Mouse (Mus musculus): ENCODE data around the gene Ano10.

Ano10 gene

DNA sequence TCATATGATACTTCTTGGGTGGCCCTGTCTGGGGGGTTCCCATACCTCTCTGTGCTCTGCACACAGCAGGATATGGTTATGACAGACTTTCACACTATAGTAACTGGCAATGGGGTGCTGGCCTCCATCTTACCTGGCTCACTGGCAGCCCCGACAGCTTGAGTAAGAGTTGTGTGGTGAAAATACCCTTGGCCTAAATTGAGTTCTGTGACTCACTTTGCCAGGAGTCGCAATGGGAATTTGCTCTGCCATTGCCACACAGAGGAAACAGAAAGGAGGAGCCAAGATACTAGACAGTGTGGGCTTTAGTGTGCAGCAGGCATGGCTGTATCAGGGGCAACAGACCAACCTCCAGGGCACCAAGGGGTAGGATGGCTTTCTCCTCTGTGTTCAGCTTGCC, 4.0 kb downstream of the Ano10 start:
- no peak for DNase-seq (ENCODE audit: low spot score)

DNA sequence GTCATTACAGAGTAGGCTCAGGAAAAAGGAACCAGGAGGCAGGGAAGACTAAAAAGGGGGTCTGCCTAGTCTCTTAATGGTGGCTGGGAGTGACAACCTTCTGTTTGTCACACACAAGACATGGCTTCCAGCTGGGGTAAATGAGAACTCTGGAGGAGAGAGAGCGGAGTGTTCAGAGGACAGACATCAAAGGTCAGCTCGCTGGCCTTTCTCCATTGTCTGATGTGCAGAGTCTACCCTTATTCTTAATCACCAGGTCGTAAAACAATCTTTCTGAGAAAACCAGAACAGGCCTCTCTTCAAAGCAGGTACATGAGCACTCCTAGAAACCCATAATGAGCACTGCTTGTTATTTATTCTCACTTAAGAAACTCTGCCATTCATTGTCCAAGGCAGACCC, 5.8 kb downstream of the Ano10 start:
- no peak for DNase-seq (ENCODE audit: low spot score)

DNA sequence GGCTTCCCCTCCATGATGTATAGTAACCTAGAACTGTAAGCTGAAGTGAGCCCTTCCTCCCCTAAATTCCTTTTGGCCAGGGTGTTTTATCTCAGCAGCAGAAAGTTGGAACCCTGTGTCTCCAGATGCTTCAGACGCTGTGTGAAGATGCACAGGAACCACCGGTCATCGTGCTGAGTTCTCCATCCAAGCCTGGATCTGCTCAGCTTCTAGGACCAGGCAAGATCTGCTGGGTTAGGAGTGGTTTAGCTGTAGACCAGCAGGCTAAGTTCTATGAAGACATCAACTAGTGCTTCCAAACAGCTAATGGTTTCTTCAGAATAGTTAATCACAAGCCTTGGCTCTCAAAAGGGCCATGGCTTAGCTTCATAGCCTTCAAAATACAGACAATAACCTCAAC, 6.7 kb downstream of the Ano10 start:
- no peak for DNase-seq (ENCODE audit: low spot score)

DNA sequence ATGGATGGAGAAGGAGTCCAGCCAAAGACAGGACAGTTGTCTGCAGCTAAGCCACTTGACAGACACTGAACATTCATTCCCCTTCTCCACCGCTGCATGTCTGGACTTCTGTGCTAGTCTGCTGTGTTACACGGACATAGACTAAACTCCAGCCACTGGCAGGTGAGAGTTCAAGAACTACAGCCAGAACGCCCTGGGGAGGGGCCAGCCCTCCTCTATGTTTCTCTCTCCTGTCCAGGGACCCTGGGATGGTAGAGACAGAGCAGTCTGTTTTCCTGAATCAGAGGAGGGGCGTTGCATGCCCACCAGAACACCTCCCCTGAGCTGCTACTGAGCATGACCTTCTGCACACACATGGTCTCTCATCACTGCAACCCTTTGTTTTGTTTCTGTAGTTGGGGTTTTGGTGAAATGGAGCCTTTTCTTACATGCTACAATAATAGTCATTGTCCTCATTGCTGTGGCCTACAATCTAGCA, 8.4 kb downstream of the Ano10 start:
- DNase-seq (ENCODE audit: low spot score), result no peak

DNA sequence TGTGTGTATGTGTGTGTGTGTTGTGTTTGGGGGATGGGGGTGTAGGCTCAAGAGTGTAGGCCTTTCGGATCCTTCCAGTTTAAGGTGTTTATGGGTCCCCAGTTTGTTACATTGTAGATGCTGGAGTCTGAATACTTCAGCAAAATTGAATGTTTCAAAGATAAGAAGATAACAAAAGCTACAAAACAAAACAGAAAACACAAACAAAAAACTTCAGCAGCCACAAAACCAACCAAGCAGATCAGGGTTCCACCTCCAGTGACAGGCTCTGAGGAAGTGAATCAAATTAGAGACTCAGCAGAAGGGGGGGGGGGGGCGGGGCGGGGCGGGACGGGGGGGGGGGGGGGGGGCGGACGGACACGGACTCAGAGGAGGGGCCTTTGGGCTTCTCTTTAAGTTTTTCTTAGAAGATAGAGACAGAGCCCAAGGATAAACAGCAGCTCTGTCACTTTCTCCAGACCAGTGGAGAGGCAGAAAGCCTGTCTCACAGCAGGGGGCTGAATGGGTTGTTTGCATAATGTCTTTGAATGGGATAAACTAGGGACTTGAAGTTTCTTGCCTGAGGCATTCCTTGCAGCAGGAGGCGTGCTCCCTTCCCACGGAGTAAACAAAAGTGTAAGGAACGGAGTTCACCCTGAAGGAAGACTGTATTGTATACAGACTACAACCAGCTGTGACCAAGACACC, 8.9 kb downstream of the Ano10 start:
- DNase-seq (ENCODE audit: low spot score), result no peak

DNA sequence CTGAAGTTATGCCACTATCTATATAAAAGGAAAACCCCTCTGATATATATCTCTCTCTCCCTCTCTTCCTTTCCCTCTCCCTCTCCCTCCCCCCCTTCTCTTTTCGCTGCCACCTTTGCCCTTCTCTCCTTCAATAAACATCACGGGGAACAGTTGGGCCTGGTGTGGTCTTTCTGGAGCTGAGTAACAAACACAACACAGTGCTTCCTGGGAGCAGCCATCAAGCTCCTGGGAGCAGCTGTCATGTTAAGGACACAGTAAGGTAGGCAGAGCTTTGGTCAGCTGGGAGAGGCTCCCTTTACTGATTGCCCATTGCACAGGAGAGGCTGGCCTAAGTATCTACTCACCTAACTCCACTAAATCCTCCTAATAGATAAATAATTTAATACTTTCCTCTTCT, 9.5 kb downstream of the Ano10 start:
- no peak for DNase-seq (ENCODE audit: low spot score)

DNA sequence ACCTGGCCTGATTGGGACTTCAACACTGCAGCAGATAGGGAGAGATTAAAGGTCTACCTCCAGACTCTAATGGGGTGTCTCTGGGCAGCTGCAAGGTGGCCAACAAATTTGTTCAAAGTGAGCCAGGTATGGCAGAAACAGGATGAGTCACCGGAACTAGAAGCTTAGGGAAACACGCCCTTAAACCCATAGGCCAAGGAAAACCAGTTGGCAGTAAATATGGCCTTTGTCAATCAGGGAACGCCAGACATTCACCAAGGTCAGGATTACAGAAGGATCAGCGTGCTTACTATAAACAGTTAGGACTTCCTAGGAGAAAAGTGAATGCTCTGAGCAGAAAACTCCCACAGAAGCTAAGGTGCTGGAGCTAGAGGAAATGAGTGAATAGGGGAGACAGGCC, 13.2 kb downstream of the Ano10 start:
- no peak for DNase-seq (ENCODE audit: low spot score)

DNA sequence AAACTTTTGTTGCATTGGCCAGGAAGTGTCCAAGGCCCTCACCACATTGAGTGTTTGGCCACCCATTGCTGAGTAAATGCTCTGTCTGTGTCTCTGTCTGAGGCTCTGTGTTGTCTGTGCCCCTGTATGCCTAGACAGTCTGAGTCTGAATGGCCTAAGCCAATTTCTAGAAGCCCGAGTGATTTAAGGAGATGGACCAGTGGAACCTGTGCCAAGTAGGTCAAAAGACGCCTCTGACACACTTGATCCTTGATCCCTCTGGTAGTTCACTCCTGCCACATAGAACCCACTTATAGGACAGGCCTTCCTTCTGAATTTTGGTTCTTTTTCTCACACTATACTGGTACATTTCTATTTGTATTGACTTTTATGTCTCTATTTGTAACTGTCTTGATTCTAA, 17.6 kb downstream of the Ano10 start:
- no peak for DNase-seq (ENCODE audit: low spot score)

DNA sequence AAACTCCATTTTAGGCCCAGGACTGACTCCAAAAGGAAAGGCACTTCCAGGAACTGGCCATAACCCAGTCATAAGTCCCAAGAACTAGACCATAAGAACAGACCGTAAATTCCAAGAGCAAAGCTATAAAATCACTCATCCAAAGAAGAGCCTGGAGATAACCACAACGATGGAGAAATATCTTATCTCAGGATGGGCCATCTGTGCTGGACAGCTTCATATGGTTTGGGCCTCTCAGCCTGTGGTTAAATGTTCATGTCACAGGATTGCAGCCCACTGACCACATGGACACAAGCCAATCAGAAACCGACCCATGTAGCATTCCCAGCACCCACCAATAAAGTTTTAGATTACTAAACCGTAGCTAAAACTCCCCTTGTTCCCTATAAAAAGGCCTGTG, 18.1 kb downstream of the Ano10 start:
- DNase-seq (ENCODE audit: low spot score), result no peak

DNA sequence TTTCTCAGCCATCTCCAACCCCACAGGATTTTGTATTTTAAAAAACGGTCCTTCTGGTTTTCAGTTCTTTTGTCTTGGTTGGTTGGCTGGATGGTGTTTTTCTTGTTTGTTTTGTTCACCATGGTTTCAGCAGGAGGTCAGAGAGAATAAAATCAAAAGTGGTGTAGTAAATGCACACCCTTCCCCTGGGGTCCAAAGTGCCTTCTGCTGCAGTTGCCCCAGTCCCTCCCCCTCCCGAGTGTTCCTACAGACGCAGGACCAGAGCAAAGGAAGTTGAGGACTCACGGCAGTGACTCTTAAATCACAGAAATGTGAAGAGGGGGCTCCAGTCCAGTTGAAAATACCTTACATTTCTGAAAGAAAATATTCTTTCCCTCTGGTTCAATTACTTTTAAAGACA, 19.9 kb downstream of the Ano10 start:
- no peak for DNase-seq (ENCODE audit: low spot score)

DNA sequence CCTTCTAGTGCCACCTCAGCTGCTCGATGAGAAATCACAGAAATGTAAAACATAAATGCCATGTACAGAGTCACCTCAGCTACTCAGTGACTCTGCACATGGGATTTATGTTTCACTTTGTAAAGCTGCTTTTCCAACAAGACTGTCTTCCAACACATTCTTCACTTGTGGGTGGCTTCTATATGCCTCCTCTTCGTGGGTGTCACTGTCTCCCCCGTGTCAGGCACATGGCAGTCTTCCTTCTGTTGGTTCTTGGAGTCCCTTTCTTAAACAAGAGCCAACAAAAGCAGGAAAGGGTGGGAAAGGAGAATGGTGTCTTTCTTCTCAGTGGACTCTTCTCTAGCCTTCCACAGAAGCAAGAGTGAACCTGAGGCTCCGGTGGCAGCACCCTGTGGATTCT, 20.3 kb downstream of the Ano10 start:
- no peak for DNase-seq (ENCODE audit: low spot score)

DNA sequence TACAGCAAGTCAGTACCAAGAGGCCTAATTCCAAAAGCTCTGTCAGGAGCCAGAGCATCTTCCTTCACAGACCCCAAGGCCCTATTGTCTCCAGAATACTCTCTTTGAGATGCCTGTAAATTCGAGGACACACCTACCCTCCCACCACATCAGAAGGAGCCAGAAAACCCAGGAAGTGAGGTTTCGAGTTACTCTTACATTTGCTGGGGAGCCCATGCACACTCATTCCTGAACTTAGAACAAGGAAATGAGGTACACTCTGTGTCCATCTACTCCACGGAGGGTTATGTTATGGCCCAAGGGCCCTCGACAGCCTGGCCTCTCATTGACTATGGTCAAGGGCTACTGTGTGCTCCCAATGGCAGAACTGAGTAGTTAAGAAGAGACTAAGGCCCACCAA, 22.4 kb downstream of the Ano10 start:
- no peak for DNase-seq (ENCODE audit: low spot score)

DNA sequence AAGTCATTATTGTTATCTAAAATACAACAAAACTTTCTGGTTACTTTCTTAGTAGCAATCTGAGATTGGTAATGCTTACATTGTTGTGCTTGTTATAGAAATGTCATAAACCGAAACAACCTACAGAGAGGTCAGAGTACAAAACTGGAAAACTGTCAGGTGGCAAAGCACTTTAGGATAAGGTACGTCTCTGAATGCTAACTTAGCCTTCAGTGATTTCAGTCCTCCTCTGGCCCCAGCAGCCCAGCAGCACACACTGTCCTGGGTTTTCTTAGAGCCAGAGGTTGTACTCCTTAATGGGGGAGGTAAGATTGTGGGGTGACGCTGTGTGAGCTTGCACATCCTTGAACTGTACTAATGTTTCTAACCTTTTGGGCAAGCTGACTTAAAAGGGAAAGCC, 22.9 kb downstream of the Ano10 start:
- DNase-seq (ENCODE audit: low spot score), result no peak

DNA sequence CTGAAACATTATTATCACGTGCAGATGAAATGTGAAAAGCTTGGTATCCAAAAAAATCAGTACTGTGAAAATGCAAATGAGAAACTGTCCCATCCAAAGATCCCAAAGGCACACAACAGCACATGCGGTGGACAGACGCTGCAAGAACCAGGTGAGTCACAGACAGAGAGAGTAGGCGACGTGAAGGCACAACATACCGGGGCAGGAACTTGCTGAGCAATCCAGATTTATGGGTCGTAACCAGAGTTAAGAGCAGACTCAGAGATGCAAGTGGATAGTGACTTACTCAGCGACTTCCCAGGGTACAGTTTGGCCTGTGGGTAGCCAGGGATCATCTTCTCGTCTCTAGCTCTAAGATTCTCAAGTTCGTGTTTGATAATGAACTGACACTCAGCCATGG, 23.3 kb downstream of the Ano10 start:
- DNase-seq (ENCODE audit: low spot score), result no peak

DNA sequence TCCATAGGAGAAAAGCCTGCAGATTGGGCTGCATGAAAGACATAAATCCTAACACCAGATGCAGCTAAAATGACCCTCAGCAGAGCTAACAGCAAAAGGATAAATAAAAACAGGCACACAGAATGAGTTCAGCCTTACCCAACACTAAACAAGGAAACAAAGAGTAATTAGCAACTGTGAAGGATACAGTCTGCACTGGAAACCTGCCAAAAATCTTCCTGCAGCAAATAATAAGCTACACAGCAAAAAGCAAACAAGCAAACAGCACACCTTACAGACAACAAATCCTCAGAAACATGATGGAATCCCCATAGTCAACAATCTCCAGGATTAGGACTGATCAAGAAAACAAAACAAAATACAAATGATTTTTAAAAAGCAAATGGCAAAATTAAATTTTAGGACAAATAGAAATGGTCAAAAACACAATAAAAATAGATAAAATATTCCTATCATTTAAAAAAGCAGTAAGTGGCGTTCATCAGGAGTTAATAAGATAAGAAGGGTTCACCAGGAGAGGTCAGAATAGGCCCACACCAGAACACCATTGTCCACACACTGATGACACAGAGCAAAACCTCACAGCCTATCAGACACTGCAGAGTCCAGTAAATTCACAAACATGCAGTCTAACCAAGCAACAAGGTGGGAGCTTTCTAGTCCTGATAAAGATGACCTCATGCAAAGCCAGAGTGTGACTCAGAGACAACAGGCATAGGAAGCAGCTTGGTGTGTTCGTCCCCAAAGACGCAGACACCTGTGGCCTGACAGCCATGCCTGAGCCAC, 24.8 kb downstream of the Ano10 start:
- no peak for DNase-seq (ENCODE audit: low spot score)

DNA sequence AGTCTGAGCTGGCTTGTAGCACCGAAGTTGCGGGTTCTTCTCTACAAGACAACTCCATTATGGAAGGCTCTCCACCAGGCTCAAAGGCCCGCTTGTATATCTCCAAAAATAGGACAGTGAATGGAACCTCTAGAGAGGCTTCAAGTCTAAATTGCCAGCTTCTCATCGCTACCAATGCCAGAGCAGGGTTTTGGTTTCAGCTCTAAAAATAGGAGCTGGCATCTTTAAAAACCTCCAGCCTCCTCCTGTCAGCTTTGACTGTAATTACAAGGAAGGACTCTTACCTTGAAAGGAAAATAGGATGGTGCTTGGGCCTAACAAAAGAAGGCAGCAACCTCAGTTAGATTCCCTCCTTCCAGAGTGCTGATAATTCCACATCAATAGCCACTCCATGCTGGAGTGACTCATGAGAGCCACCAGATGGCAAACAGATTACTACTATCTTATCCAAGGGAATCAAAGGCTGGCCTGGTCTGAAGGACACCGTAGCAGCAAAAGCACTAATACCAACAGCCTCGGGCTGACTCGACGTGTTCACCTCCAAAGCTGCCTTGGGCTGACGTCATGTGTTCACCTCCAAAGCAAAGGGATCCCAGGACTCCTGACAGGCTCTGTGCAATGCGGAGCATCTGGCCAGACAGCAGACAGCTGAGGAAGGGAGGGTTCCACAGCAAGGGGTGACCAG, 28.6 kb downstream of the Ano10 start:
- no peak for DNase-seq (ENCODE audit: low spot score)

DNA sequence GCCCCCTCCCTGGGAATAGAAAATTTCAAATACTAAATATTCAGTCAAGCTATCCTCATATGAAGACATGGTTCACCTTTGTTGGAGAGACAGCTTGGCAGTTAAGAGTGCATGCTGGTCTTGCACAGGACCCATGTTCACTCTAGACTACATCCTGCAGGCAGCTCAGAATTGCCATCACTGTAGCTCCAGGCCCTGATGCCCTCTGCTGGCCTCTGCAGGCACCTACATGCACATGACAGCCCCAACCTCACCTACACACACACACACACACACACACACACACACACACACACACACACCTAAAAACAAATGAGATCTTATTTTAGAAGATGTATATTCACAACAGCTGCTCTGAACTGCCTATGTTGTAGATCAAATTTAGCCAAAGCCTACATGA, 31.1 kb downstream of the Ano10 start:
- no peak for DNase-seq (ENCODE audit: low spot score)

DNA sequence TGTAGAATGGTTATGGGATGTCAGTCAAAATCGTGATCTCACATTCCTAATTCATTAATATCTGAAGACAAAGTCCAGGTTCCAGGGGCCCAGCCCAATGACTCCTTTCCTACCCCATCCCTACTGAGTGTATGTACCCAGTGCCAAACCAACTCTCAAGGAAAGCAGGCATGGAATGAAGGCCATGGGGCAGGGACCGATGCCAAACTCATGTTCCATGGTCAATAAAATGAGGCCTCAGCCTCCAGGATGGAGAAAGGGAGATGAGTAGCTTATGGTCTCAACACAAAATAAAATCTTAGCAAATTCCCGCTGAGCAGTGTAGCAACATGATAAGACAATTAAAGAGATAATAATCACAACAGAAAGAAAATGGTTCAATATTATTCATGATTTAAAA, 39.8 kb downstream of the Ano10 start:
- no peak for DNase-seq (ENCODE audit: low spot score)

DNA sequence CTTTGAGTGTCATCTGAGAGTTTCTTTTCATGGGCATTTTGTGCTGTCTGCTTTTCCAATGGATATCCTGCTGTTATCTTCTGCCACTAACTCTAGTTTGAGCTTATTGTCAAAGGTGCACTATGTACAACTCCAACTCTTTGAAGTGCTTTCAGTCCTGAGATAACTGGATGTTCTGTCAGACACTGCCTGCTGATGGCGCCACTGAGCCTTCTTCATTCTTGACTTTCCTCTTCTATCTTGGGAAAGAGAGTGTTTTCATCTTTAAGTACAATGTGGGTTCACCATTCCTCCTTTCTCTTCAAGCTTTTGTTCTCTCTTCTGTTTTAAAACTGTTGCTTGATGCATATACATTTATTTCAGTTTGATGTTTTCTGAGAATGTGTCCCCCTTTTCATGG, 42.1 kb downstream of the Ano10 start:
- no peak for DNase-seq (ENCODE audit: low spot score)

DNA sequence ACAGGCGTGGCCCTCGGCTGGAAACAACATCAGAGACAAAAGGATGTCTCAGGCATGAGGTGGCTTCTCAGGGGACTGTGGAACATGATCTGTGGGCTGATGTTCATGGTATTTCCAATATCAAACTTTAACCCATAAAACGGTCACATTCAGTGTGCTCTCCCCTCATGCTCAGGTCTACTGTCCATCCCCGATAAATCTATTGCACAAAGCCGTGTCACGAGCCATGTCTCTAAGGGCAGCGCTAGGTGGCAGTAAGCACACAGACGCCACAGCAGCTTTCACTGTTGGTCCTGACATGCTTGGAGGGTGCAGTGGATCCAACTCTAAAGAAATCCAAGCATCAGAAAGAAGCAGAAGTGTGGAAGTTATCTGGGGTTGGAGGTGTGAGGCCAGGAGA, 46.1 kb downstream of the Ano10 start:
- no peak for DNase-seq (ENCODE audit: low spot score)

DNA sequence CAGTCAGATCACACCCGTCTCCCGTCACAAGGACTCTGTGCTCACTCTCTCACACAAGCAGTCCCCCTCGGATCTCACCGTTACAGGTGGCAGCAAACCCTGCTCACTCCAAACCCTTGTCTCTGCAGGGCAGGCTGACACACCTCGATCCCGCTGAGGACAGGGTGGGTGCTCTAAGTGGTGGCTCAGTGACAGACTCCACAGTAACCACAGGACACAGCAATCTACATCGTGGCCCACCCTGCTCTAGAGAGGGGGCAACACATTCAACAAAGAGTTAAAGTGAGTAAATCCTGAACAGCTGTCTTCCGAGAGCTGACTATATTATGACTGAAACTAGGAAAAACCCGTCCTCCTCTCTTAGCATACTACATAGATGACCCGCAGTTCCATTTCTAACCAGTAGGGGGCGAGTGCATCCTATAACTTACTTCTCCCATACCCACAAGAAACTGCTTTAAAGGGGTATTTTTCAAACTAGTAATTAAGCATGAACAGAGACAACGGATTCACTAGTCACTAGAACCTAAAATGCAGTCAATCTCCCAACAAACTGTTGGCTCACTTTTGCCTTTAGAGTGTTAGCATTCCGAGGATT, 46.7 kb downstream of the Ano10 start:
- DNase-seq (ENCODE audit: low spot score), result peak; percentile 48

DNA sequence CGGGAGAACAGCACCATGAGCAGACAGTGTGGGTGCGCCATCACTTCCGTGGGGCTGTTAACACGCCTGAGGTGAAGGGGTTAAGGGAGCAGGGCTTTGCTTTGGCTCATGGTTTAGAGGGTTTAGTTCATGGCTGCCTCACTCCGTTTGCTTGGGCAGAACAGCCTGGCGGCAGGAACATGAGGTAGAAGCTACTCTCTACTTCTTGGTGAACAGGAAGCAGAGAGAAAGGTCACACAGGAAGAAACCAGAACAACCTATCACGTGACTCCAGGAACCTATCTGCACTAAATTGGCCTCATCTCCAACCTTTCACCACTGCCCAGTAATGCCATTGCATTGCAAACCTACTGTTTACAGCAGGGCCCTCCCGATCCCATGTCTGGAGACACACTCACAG, 48.3 kb downstream of the Ano10 start:
- no peak for DNase-seq (ENCODE audit: low spot score)

DNA sequence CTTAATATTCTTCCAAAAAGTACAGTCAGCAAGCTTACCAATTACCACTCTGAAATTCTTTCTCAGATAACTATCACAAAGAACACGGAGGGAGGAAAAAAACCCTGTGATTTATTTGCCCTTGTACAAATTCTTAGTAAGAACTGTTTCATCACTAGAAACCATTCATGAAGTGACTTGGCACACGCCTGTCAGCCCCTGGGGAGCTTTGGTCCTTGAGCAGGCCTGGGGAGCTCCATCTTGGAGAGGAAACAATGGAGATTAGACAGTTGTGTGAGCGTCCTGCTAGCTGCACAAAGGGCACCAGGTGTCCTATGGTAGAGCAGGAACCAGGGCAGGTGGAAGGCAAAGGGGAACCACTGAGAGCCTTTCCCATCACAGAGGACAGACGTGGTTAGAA, 48.8 kb downstream of the Ano10 start:
- no peak for DNase-seq (ENCODE audit: low spot score)
